Mouse (Mus musculus): ENCODE data around the gene Fkbpl.

DNA sequence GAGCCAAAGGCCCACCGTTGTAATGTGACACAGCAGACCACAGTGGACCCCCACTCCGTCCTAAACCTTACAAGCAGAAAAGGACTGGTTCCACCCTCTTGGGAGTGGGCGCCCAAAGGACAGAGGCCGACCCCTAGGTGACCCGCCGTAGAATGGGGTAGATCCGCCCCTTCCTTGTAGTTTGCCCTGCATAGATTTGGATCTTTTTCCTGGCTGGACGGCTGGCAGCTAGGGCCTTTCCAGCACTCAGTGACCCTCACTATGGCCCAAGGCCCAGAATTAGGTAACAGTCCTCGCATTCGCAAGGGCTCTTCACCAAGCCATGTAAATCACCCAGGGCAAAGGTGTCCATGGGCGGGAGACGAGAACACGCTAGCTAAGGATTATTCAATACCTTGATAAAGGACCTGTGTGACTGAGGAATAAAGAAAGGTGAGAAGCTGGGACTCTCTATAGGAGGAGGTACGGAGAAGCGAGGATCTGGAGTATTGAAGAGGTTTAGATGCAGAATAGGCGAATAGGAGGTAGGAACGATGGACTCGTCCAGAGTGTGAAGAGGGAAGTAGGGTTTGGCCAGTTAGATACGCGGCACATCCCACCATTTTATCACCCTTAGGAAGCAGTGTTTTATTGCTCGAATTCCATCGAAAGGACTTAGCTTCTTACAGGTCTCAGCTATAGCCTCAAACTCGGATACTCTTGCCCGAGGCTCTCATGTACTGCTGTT is 39.9 kb upstream of the Fkbpl start:
- TF ChIP-seq CTCF (IDR thresholded peaks at IDR 0.05; ENCODE audit: control insufficient read depth, insufficient read depth, insufficient read length) (no peak), USF1 (IDR thresholded peaks at IDR 0.05; ENCODE audit: low read depth) (no peak), MYOG (IDR thresholded peaks at IDR 0.05; ENCODE audit: control insufficient read depth, extremely low read depth, insufficient read length) (no peak), MAX (IDR thresholded peaks at IDR 0.05) (no peak), CEBPB (IDR thresholded peaks at IDR 0.05; ENCODE audit: low read depth) (no peak)

Data from C2C12 (cell line).